Mouse (Mus musculus) lung, postnatal 36 days (tissue): ENCODE data around the gene Dgkh.

ENCODE experiments used
- DNase-seq: peaks from one replicate; pipeline ENCODE4 v3.0.0; 2022; ENCODE audit warnings: mixed read lengths

The Dgkh gene

DNA sequence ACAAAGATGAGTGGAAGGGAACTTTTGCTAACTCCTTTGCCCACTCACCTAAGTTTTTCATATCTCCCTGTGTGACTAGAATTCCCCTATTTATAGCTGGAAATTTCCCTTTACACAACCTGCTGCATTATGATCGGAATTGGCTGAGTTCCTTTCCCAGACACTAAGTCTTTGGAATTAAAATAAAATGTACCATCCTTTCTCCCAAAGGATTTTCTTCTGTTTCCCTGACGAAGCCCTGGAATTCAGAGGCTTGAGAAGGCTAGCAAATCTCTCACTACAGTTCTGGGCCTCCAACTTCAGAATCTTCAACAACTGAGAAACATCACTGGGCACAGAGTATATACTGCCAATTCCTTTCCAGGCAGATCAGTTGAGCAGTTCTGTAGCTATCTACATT is 197.2 kb downstream of the Dgkh start:
- no peak for DNase-seq

DNA sequence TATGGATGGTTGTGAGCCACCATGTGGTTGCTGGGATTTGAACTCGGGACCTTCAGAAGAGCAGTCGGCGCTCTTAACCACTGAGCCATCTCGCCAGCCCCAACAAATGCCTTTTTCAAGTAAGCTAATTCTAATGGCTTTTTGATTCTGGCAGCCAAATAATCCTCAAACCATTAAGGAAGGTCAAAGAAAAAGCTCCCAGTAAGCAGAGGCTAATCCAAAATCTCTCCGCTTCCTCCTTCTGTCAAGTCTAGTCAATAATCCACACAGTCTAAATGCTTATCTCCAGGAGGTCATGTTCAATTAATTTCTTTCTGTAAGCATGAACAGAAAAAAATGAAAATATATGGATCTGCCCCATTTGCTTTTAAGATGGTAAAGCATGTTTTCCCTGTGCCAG is 197.9 kb downstream of the Dgkh start:
- no peak for DNase-seq

DNA sequence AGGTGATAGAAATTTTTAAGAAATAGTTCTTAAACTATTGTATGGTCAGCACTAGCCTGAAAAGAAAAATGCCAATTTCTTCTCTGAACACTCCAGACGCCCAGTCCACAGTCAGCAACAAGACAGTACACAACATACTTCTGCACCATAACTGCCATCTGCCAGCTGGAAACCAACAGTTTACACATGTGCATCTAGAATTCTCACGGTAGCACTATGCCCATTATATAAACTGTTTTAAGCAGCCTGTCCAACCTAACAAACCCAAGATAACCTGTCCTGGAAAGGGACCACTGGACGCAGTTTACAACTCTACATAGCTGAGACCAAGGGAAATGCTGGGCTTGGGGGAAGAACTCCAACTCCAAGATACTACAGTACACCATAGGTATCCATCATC is 198.9 kb downstream of the Dgkh start:
- DNase-seq: no peak

DNA sequence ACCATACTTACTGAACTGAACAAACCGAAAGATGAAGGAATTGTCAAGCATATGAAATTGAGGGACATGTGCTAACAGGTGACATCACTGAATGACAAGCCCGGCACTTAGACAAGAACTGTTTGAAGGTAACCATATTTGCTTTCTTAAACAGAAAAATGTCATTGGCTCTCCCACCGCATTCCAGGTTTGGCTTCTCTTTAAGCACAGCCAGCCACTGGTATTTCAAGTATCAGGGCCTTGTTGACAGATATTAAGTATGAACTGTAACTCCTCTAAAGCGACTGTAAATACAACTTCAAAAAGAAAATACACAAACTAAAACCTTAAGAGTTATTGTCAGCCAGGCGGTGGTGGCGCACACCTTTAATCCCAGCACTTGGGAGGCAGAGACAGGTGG is 200.2 kb downstream of the Dgkh start:
- peak; percentile 64 for DNase-seq

DNA sequence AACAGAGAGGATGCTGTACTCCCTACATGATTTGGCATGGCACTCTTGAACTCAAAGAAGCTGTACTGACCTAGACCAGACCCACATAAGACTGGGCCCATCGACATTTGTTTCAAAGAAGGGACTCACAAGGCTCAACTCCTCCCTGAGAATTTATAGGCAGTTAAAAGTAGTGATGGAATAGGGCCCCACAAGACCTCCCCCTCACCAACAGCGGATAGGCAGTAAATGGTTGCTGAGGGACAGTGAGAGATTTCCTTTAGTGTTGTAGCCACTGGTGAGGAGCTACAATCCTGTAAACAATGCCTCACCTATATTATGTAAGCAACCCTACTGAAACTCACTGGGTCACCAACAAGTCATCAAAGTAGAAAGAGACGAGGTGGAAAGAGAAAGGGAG is 202.3 kb downstream of the Dgkh start:
- DNase-seq: no peak

DNA sequence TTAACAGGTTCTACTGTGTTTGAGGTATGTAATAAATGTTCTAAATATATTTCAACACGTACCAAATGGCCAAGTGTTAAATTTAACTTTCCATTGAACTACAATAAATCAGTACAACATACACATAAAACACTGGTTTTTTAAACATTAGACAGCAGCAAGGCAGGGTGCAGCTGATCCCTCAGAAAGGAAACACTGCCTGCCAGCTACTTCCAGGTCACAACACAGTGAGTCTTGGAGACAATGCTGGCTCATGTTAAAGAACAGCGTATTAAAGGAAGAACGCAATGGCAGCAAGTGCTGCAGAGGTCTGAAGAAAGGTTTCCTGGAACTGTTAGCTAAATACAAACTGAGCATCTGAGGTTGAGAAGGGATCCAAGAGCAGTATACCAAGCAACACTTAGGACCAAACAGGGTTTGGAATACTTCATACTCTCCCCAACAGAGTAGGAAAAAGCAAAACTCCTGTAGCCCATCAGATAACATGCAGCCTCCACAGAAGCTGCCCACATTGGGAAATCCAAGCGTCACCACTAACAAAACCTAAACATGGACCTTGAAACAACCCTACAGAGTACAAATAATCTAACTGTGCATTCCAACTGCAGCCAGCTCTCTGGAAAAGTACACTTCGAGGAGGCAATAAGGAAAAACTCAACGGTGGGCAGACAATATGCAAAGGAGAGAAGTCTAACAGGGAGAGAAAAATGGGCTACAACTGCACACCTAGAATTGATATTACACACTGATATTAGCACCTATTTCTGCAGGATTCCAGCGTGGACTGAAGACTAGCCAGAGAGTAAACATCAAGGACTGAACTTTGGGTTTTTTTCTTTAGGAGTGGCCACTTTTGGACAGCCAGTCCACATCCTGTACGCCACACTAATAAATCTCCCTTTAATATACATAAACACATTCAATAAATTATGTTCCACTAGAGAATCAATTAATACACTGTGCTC is 203.8 kb downstream of the Dgkh start:
- DNase-seq: peak; percentile 43

DNA sequence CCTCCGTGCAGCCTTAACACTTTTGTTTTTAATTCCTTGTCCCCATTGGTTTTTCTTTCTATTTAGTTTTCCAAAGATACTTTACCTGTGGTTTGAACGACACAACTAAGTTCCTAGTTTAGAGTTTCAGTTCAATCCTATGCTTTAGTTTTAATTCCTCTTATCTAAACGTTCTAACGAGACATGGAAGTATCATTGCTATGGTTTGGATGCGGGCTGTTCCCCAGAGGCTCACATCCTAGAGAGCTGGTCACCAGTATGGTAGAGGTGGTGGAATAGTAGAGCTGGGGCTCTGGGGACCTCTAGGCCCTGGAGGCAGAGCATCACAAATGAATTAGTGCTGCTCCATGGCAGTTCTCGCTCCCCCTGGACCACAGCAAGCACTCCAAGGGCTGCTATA is 205.7 kb downstream of the Dgkh start:
- no peak for DNase-seq

DNA sequence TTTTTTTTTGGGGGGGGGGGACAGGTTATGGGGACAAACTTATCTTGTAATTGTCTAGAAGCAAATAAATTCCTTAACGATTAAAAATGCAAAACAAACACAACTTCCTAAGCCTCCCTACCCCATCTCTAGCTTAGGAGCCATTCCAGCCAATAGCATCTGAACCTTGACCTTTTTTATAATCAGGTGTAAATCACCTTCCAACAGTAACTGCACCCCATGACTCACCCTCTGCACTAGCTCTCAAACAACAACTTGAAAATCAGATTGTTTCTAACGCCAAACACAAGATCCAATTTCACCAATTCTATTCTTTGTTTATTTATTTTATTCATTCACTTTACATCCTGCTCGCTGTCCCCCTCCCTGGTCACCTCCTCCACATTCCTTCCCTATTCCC is 206.1 kb downstream of the Dgkh start:
- no peak for DNase-seq

DNA sequence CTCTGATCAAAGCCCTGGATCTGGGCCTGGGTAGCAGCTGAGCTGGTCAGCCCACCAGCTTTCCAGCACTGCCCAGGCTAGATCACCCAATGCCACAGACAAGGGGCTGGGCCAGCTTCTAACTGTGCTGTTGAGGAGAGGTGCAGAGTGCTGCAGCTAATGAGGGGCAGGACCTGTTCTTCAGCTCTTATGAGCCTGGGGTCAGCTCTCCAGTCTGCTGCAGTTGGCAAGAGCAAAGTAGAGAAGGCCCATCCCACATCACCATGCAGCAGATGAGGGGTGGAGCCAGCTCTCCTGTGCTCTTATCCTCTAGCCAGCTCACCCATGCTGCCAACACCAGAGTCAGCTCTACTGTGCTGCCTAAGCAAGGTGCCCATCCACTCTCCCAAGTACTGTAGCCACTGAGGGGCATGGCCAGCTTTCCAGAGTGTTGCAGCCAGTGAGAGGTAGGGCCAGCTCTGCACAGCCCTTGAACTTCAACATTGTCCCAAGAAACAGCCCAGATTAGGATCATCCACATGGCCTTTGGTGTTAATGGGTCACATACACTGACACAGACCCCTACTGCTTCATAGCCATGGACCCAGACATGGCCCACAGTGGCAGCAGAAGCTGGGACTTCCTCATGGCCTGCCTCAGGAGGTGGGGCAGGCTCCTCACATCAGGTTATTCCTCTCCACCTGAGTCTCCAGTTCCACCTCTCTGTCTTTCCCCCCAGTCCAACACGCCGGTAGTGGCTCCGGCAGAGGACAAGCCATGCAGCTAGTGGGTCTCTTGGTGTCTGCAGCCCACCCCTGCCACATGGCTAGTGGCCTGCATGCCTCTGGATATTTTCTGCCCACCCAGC is 206.7 kb downstream of the Dgkh start:
- DNase-seq: no peak

DNA sequence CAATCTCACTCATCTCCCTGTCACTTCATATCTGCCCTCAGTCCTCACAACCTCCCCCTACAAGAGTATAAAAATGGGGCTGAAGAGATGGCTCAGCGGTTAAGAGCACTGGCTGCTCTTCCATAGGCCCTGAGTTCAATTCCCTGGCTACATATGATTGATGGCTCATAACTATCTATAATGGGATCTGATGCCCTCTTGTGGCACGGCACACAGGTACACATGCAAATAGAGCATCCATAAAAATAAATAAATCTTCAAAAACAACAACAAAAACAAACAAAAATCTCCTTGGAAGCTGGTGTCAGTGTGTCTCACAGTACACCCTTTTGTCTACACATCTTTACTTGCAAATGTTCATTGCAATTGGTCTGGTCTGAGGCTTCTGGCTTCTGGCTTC is 207.5 kb downstream of the Dgkh start:
- DNase-seq: no peak

DNA sequence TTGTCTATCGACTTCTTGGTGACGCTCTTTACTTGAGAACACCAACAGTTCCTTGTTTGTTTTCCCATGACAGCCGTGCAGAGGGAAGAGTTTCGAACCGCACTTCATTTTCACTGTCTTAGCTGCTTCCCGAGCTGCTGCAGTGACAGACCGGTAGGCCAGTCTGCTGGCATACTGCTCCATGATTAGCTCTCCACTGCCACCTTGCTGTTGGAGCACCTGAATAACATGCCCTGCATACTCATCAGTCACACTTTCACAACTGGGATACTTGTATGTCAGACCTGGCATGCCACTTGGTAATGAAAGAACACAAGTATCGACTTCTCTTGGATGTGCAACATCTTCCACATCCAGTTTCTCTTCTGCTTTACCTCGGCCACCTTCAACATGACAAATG is 221.9 kb downstream of the Dgkh start:
- peak; percentile 41 for DNase-seq

DNA sequence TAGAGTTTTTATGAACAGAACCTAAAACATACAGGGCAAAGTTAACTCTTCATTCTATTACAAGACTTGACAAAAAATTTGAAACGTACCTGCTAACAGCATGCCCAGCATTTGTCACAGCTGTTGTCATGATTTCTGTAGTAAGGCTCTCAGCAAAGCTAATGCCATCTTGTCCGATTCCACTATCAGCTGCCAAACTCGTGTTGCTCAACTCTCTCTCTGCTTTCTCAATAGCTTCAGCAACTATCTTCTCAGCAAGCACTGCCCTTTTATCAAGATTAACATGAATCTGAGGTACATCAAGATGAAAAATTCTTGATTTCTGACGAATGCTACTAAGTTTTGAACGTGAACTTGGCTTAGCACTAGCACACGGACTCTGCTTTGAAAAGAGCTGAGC is 222.8 kb downstream of the Dgkh start:
- no peak for DNase-seq
